Mouse (Mus musculus) ovary, postnatal 36 days (tissue): ENCODE data around the gene Hes3.

Experiments used
- DNase-seq: peaks from one replicate; pipeline ENCODE4 v3.0.0; 2022; ENCODE audit warnings: low spot score, mixed read lengths

The Hes3 gene

GRCm38 (mm10) chr4:152253183-152253759, 38.2 kb downstream of the Hes3 start:
- DNase-seq = no peak

GRCm38 (mm10) chr4:152250615-152251014, 40.8 kb downstream of the Hes3 start:
- no peak for DNase-seq

GRCm38 (mm10) chr4:152247195-152247594, 44.3 kb downstream of the Hes3 start:
- DNase-seq = no peak

GRCm38 (mm10) chr4:152246011-152246410, 45.5 kb downstream of the Hes3 start:
- DNase-seq = no peak

- DNase-seq = no peak
Measured at GRCm38 (mm10) chr4:152244545-152245522, 46.6 kb downstream of the Hes3 start.

- DNase-seq = no peak
Measured at GRCm38 (mm10) chr4:152243969-152244368, 47.5 kb downstream of the Hes3 start.

- no peak for DNase-seq
Measured at GRCm38 (mm10) chr4:152243241-152243891, 48.1 kb downstream of the Hes3 start.

- no peak for DNase-seq
Measured at GRCm38 (mm10) chr4:152239974-152240373, 51.5 kb downstream of the Hes3 start.
